Comparison of ENCODE assay signal across 34 mouse cellular contexts in genomic region chrX:164445601-164446000, GRCm38 (mm10). TPM values are rescaled to one million over a fixed set of nuclear protein-coding genes. Genes with fewer than 3 reads are reported as not detected.
"Had no signal": no experiment of that assay in that cellular context is flagged by ENCODE, and none has a peak within 500 bp of the region (broad histone marks: within the 10 kb centered on the region; RNA-seq: fewer than 3 reads in every experiment).

No protein-coding gene starts in this region.

- H3K9me3 ChIP-seq: heart, embryonic 10.5 days; heart, embryonic 12.5 days; heart, embryonic 15.5 days; hindbrain, embryonic 10.5 days; hindbrain, embryonic 12.5 days; hindbrain, embryonic 13.5 days; hindbrain, embryonic 15.5 days; intestine, embryonic 15.5 days; kidney, embryonic 15.5 days had no signal

- H3K4me1 ChIP-seq: heart, embryonic 10.5 days; heart, embryonic 15.5 days; hindbrain, embryonic 10.5 days; hindbrain, embryonic 12.5 days; hindbrain, embryonic 13.5 days; hindbrain, embryonic 15.5 days; intestine, embryonic 15.5 days; kidney, embryonic 15.5 days had no signal

- H3K4me2 ChIP-seq: heart, embryonic 11.5 days; heart, embryonic 12.5 days; heart, embryonic 13.5 days; heart, embryonic 15.5 days; hindbrain, embryonic 12.5 days; hindbrain, embryonic 13.5 days; hindbrain, embryonic 14.5 days; hindbrain, embryonic 15.5 days; intestine, embryonic 15.5 days; kidney, embryonic 15.5 days had no signal

- H3K27ac ChIP-seq: heart, adult 2 months; heart, embryonic 10.5 days; heart, embryonic 13.5 days; heart, embryonic 15.5 days; hindbrain, embryonic 10.5 days; hindbrain, embryonic 12.5 days; hindbrain, embryonic 13.5 days; hindbrain, embryonic 14.5 days; hindbrain, embryonic 15.5 days; hindbrain, postnatal 0 days; intestine, embryonic 15.5 days; kidney, embryonic 15.5 days; kidney, postnatal 0 days; layer of hippocampus, adult 2 months had no signal

- H3K9ac ChIP-seq: heart, embryonic 12.5 days; heart, embryonic 13.5 days; heart, embryonic 15.5 days; hindbrain, embryonic 12.5 days; hindbrain, embryonic 13.5 days; hindbrain, embryonic 14.5 days; hindbrain, embryonic 15.5 days; intestine, embryonic 15.5 days; kidney, embryonic 15.5 days had no signal

- DNase-seq: heart, adult 2 months; heart, postnatal 10 days; heart, postnatal 14 days; heart, postnatal 36 days; kidney, adult 11 months; kidney, adult 18-20 months; kidney, adult 2 months; kidney, adult 8-10 months; kidney, adult 9 months; kidney, postnatal 10 days; kidney, postnatal 14 days; kidney, postnatal 25 days; kidney, postnatal 4 days; layer of hippocampus, adult 9-11 months had no signal

- H3K4me3 ChIP-seq: heart, adult 2 months; heart, embryonic 10.5 days; heart, embryonic 12.5 days; heart, embryonic 13.5 days; heart, embryonic 15.5 days; hindbrain, embryonic 10.5 days; hindbrain, embryonic 12.5 days; hindbrain, embryonic 13.5 days; hindbrain, embryonic 15.5 days; intestine, embryonic 15.5 days; kidney, embryonic 15.5 days; layer of hippocampus, adult 2 months had no signal

- H3K36me3 ChIP-seq: heart, embryonic 10.5 days; heart, embryonic 12.5 days; heart, embryonic 13.5 days; heart, embryonic 15.5 days; hindbrain, embryonic 10.5 days; hindbrain, embryonic 12.5 days; hindbrain, embryonic 13.5 days; hindbrain, embryonic 15.5 days; intestine, embryonic 15.5 days; kidney, embryonic 15.5 days had no signal

- ATAC-seq: hindbrain, embryonic 16.5 days; hindbrain, postnatal 0 days; inflammation-experienced regulatory T-cells, adult 6 months had no signal

- H3K27me3 ChIP-seq: heart, embryonic 12.5 days; heart, embryonic 13.5 days; heart, embryonic 15.5 days; intestine, embryonic 15.5 days had no signal

RNA-seq across cellular contexts. Expression of gene Asb11, which starts 8.8 kb away (rescaled TPM):
- total RNA-seq: hematopoietic stem cell, adult 5-6 weeks; hindbrain, postnatal 0 days had no signal
- polyA plus RNA-seq: hindbrain, embryonic 10.5 days; hindbrain, embryonic 11.5 days; hindbrain, embryonic 12.5 days; hindbrain, embryonic 13.5 days; hindbrain, embryonic 14.5 days; hindbrain, embryonic 15.5 days; hindbrain, embryonic 16.5 days; hindbrain, postnatal 0 days; inflammation-experienced regulatory T-cells, adult 6 months; kidney, embryonic 14.5 days; kidney, embryonic 15.5 days had no signal
